Mouse (Mus musculus): ENCODE results near the gene Egln3. TPM values are rescaled to one million over a fixed set of nuclear protein-coding genes. Genes with fewer than 3 reads are reported as not detected.
A peak's percentile ranks its signal among the peaks of the same experiment; 100 is the strongest.

The Egln3 gene
- total RNA-seq, 1 experiment, result 3.9 TPM

DNA sequence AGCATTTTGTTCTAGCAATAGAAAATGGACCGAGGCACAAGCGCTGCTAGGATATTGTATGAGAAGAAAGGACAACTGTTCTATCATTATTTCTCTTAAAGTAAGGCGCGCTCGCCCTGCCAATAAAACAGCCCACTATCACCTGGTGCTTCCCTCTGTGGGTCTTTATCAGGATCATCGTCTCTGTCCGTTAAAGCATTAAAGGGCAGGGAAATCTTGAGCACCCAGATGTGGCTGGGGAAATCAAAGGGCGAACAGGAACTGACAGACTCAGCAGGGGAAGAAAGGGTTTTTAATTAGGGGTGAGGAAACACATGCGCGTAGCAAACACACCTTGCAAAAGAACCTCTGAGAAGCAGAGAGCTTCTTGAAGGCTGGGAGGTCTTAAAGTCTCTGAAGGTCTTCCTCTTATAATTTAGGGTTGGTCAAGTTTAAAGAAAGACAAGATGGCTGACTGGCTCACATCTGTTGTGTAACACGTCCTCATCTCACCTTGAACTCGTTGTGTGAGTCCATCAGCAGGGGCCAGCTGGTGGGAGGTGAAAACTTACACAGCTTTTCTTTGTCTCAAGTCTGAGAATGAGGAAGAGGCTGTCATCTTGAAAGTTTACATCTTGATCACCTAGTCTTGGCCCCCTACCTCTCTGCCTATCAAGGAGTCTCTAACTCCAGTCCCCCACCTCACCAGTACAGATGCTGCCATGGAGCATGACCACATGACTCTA is 18.5 kb upstream of the Egln3 start:
- no peak overlapping the region for H3K4me3 ChIP-seq (ENCODE audit: insufficient read depth in 1 of 2, low read depth in 1 of 2, low read length in 2 of 2, poor library complexity in 1 of 2, severe bottlenecking in 1 of 2)
- DNase-seq (ENCODE audit: low read depth, low spot score), result no peak
- no peak overlapping the region for H3K27ac ChIP-seq (ENCODE audit: insufficient read depth, low read depth, low read length, poor library complexity, severe bottlenecking)

GRCm38 (mm10) chr12:54216673-54217072 is 13.0 kb upstream of the Egln3 start:
- H3K36me3 ChIP-seq (ENCODE audit: control insufficient read depth, insufficient read depth, low read length, poor library complexity, severe bottlenecking), result no peaks in the 10 kb centered on the region
- no peak overlapping the region for H3K27ac ChIP-seq (ENCODE audit: insufficient read depth, low read depth, low read length, poor library complexity, severe bottlenecking)
- H3K4me3 ChIP-seq (ENCODE audit: insufficient read depth in 1 of 2, low read depth in 1 of 2, low read length in 2 of 2, poor library complexity in 1 of 2, severe bottlenecking in 1 of 2), result no peak overlapping the region
- DNase-seq (ENCODE audit: low read depth, low spot score), result no peak
- no peaks in the 10 kb centered on the region for H3K4me1 ChIP-seq (ENCODE audit: control insufficient read depth in 2 of 2, insufficient read depth in 2 of 2, low read length in 2 of 2, poor library complexity in 1 of 2)
- in situ Hi-C loops (cut with MboI; ENCODE audit: low sequenced_read_pairs in 2 of 2, unreplicated experiment in 2 of 2), result no loop called here
- no peaks in the 10 kb centered on the region for H3K9me3 ChIP-seq (ENCODE audit: control insufficient read depth, insufficient read depth, low read depth, low read length)
- TF ChIP-seq CHD2 (IDR thresholded peaks at IDR 0.05; ENCODE audit: low read depth, low read length), result no peak
- TF ChIP-seq ZNF384 (IDR thresholded peaks at IDR 0.05; ENCODE audit: low read depth, low read length), result no peak
- no peak for TF ChIP-seq HCFC1 (IDR thresholded peaks at IDR 0.05; ENCODE audit: borderline replicate concordance, insufficient read depth, low read length)
- no peak for TF ChIP-seq ZC3H11A (IDR thresholded peaks at IDR 0.05; ENCODE audit: borderline replicate concordance, low read depth, low read length)
- no peak for TF ChIP-seq MAFK (IDR thresholded peaks at IDR 0.05; ENCODE audit: insufficient read depth, low read depth, low read length)
- no peak overlapping the region for H3K9ac ChIP-seq (ENCODE audit: insufficient read depth, low read depth, low read length, poor library complexity, severe bottlenecking)

More for the DNA sequence above, 18.5 kb upstream of the Egln3 start:
- peaks cover 0 to 5% of the 10 kb centered on the region in 2 experiments; a peak in 3 of 4 replicates for H3K4me1 ChIP-seq (ENCODE audit: control insufficient read depth in 2 of 2, insufficient read depth in 2 of 2, low read length in 2 of 2, poor library complexity in 1 of 2)
- no peak overlapping the region for H3K9ac ChIP-seq (ENCODE audit: insufficient read depth, low read depth, low read length, poor library complexity, severe bottlenecking)
- H3K36me3 ChIP-seq (ENCODE audit: control insufficient read depth, insufficient read depth, low read length, poor library complexity, severe bottlenecking), result no peaks in the 10 kb centered on the region
- no peaks in the 10 kb centered on the region for H3K9me3 ChIP-seq (ENCODE audit: control insufficient read depth, insufficient read depth, low read depth, low read length)
- TF ChIP-seq MAFK (IDR thresholded peaks at IDR 0.05; ENCODE audit: insufficient read depth, low read depth, low read length), result no peak
- no peak for TF ChIP-seq ZC3H11A (IDR thresholded peaks at IDR 0.05; ENCODE audit: borderline replicate concordance, low read depth, low read length)
- no peak for TF ChIP-seq HCFC1 (IDR thresholded peaks at IDR 0.05; ENCODE audit: borderline replicate concordance, insufficient read depth, low read length)
- no peak for TF ChIP-seq CHD2 (IDR thresholded peaks at IDR 0.05; ENCODE audit: low read depth, low read length)
- no peak for TF ChIP-seq ZNF384 (IDR thresholded peaks at IDR 0.05; ENCODE audit: low read depth, low read length)
- in situ Hi-C loops (cut with MboI; ENCODE audit: low sequenced_read_pairs in 2 of 2, unreplicated experiment in 2 of 2), result no loop called here

- TF ChIP-seq ZC3H11A (IDR thresholded peaks at IDR 0.05; ENCODE audit: borderline replicate concordance, low read depth, low read length) (no peak), ZNF384 (IDR thresholded peaks at IDR 0.05; ENCODE audit: low read depth, low read length) (no peak), HCFC1 (IDR thresholded peaks at IDR 0.05; ENCODE audit: borderline replicate concordance, insufficient read depth, low read length) (no peak), MAFK (IDR thresholded peaks at IDR 0.05; ENCODE audit: insufficient read depth, low read depth, low read length) (no peak), CHD2 (IDR thresholded peaks at IDR 0.05; ENCODE audit: low read depth, low read length) (no peak)
- in situ Hi-C loops (cut with MboI; ENCODE audit: low sequenced_read_pairs in 2 of 2, unreplicated experiment in 2 of 2), result no loop called here
- Histone ChIP-seq H3K9ac (ENCODE audit: insufficient read depth, low read depth, low read length, poor library complexity, severe bottlenecking) (no peak overlapping the region), H3K36me3 (ENCODE audit: control insufficient read depth, insufficient read depth, low read length, poor library complexity, severe bottlenecking) (no peaks in the 10 kb centered on the region), H3K4me3 (ENCODE audit: insufficient read depth in 1 of 2, low read depth in 1 of 2, low read length in 2 of 2, poor library complexity in 1 of 2, severe bottlenecking in 1 of 2) (no peak overlapping the region), H3K4me1 (ENCODE audit: control insufficient read depth in 2 of 2, insufficient read depth in 2 of 2, low read length in 2 of 2, poor library complexity in 1 of 2) (no peaks in the 10 kb centered on the region), H3K27ac (ENCODE audit: insufficient read depth, low read depth, low read length, poor library complexity, severe bottlenecking) (no peak overlapping the region), H3K9me3 (ENCODE audit: control insufficient read depth, insufficient read depth, low read depth, low read length) (no peaks in the 10 kb centered on the region)
- no peak for DNase-seq (ENCODE audit: low read depth, low spot score)
These were observed 10.8 kb upstream of the Egln3 start for GRCm38 (mm10) chr12:54214426-54214825.

- TF ChIP-seq MAFK (IDR thresholded peaks at IDR 0.05; ENCODE audit: insufficient read depth, low read depth, low read length) (peak; percentile 80), CHD2 (IDR thresholded peaks at IDR 0.05; ENCODE audit: low read depth, low read length) (no peak), HCFC1 (IDR thresholded peaks at IDR 0.05; ENCODE audit: borderline replicate concordance, insufficient read depth, low read length) (no peak)
- no peak overlapping the region for H3K4me3 ChIP-seq (ENCODE audit: insufficient read depth in 1 of 2, low read depth in 1 of 2, low read length in 2 of 2, poor library complexity in 1 of 2, severe bottlenecking in 1 of 2)
- in situ Hi-C loops (cut with MboI; ENCODE audit: low sequenced_read_pairs in 2 of 2, unreplicated experiment in 2 of 2), result no loop called here
These were observed 10.2 kb upstream of the Egln3 start for GRCm38 (mm10) chr12:54213871-54214270.

More at GRCm38 (mm10) chr12:54213871-54214270, 10.2 kb upstream of the Egln3 start:
- Histone ChIP-seq H3K9me3 (ENCODE audit: control insufficient read depth, insufficient read depth, low read depth, low read length) (no peaks in the 10 kb centered on the region), H3K9ac (ENCODE audit: insufficient read depth, low read depth, low read length, poor library complexity, severe bottlenecking) (no peak overlapping the region), H3K4me1 (ENCODE audit: control insufficient read depth in 2 of 2, insufficient read depth in 2 of 2, low read length in 2 of 2, poor library complexity in 1 of 2) (no peaks in the 10 kb centered on the region), H3K27ac (ENCODE audit: insufficient read depth, low read depth, low read length, poor library complexity, severe bottlenecking) (no peak overlapping the region), H3K36me3 (ENCODE audit: control insufficient read depth, insufficient read depth, low read length, poor library complexity, severe bottlenecking) (no peaks in the 10 kb centered on the region)
- DNase-seq (ENCODE audit: low read depth, low spot score), result no peak
